Mouse (Mus musculus) midbrain, embryonic 15.5 days (tissue): Measurements from ENCODE around the gene Pgam2. TPM values are rescaled to one million over a fixed set of nuclear protein-coding genes. Genes with fewer than 3 reads are reported as not detected.

Experiments
- ATAC-seq: fragments of 200-750 bp; cut with Nextera tagmentation; replicated peaks from 2 replicates; pipeline ENCODE4 v1.8.0; 2017; ENCODE audit warnings: moderate TSS enrichment
- H3K27ac ChIP-seq: fragments of 300-500 bp; sonication (generic); 2 replicates; pipeline ENCODE4 v1.5.1; 2015; ENCODE audit warnings: mild to moderate bottlenecking, inconsistent platforms
- H3K27me3 ChIP-seq: fragments of 300-500 bp; sonication (generic); replicated peaks from 2 replicates; pipeline ENCODE4 v1.6.1; 2015; ENCODE audit warnings: inconsistent platforms
- H3K36me3 ChIP-seq: fragments of 300-500 bp; sonication (generic); replicated peaks from 2 replicates; pipeline ENCODE4 v1.6.1; 2015; ENCODE audit warnings: inconsistent platforms
- H3K4me1 ChIP-seq: fragments of 300-500 bp; sonication (generic); 2 replicates; pipeline ENCODE4 v1.6.1; 2015; ENCODE audit warnings: inconsistent platforms
- H3K4me2 ChIP-seq: fragments of 300-500 bp; sonication (generic); 2 replicates; pipeline ENCODE4 v1.6.1; 2015; ENCODE audit warnings: inconsistent platforms, mild to moderate bottlenecking, moderate library complexity
- H3K4me3 ChIP-seq: fragments of 300-500 bp; sonication (generic); 2 replicates; pipeline ENCODE4 v1.5.1; 2015; ENCODE audit warnings: mild to moderate bottlenecking, inconsistent platforms
- H3K9ac ChIP-seq: fragments of 300-500 bp; sonication (generic); 2 replicates; pipeline ENCODE4 v1.6.1; 2015; ENCODE audit warnings: mild to moderate bottlenecking, inconsistent platforms
- H3K9me3 ChIP-seq: fragments of 300-500 bp; sonication (generic); 2 replicates; pipeline ENCODE4 v1.6.1; 2016; ENCODE audit warnings: inconsistent platforms
- WGBS: fragments of 180-500 bp; shearing (Covaris S2); methylation state at CpG from one replicate; pipeline ENCODE4 v1.1.7; 2015; ENCODE audit warnings: mixed read lengths; 5-methylcytosine and 5-hydroxymethylcytosine counted together
- polyA plus RNA-seq: library from polyadenylated mRNA; unstranded; fragments of >200 nt; fragmentation: Nextera tagmentation; extraction: Ambion mirVana; gene quantifications from 2 replicates; pipeline ENCODE4 v1.2.1, GENCODE M21; 2015

Pgam2 gene
- polyA plus RNA-seq, 1 experiment from 2014 or later = 2.4 TPM

- Histone ChIP-seq H3K4me1 (no peaks in the 10 kb centered on the region; the same call in 1 of the 2 replicates), H3K27me3 (no peaks in the 10 kb centered on the region), H3K9me3 (no peaks in the 10 kb centered on the region), H3K36me3 (peaks cover 12% of the 10 kb centered on the region; the same call in 1 of the 2 replicates), H3K9ac (no peak overlapping the region), H3K4me3 (no peak overlapping the region), H3K4me2 (no peak overlapping the region), H3K27ac (no peak overlapping the region)
- 0 out of 2 replicates have a peak, but pooled peaks have one; percentile 26 for ATAC-seq
- WGBS = 79% methylated on average over 5 of the region's 5 CpGs
Observed at GRCm38 (mm10) chr11:5804174-5804573, 641 bp upstream of the Pgam2 start.

DNA sequence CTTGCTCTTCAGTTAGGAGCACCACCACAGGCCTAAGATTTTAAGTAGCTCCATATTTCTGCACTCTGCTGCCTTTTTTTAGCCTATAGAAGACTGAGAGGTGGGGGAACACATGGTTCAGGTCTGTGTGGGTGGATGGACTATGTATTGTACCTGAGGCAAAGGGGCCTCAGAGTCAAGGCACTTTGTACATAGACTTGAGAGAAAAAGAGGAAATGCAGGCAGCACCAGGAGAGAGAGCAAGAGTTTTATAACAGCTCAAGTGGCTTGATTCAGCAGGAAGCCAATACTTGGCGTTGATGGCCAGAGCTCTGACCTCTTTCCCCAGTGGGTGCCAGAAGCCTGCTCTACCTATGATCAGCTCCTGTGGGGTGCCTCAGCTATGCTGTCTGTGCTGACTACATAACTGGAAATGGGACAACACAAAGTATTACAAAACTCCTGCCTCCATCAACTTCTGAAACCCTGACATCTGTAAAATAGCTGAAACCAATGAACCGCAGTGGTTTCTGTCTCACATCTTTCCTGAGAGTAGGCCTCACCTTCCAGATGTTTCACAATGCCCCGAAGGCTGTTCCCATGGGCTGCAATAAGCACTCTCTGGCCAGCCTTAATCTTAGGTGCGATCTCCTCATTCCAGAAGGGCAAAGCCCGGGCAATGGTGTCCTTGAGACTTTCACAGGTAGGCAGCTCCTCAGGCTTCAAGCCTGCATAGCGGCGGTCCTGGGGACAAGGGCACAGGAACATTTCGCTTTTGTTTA, 896 bp downstream of the Pgam2 start:
- H3K27ac ChIP-seq = no peak overlapping the region
- no peaks in the 10 kb centered on the region for H3K9me3 ChIP-seq
- no peaks in the 10 kb centered on the region for H3K27me3 ChIP-seq
- peak; percentile 19; the same call in 1 of the 2 replicates for ATAC-seq
- H3K4me1 ChIP-seq = no peaks in the 10 kb centered on the region; the same call in 1 of the 2 replicates
- H3K36me3 ChIP-seq = peaks cover 20% of the 10 kb centered on the region; the same call in 1 of the 2 replicates
- no peak overlapping the region for H3K4me3 ChIP-seq
- no peak overlapping the region for H3K4me2 ChIP-seq
- 87% methylated on average over 8 of the region's 8 CpGs for WGBS
- H3K9ac ChIP-seq = no peak overlapping the region

DNA sequence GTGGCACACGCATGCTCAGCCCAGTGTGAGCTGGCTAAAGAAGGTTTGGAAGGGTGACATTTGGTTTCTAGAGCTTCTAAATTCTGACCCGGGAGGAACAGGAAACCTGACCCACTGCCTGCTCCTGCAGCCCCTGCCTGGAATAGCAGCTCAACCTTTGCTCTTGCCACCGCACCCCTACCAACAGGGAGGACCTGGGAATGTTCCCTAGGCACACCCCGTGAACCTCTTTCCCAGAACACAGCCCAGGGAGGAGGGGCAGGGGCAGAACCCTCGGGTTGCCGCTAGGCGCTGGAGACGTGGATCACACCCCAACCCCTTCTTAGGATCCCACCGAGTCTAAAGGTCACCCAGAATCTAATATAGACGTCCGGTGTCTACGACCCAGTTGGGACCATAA, 1.5 kb downstream of the Pgam2 start:
- Histone ChIP-seq H3K9ac (no peak overlapping the region), H3K27me3 (no peaks in the 10 kb centered on the region), H3K9me3 (no peaks in the 10 kb centered on the region), H3K36me3 (peaks cover 25% of the 10 kb centered on the region; the same call in 1 of the 2 replicates), H3K4me3 (no peak overlapping the region), H3K4me2 (no peak overlapping the region), H3K27ac (no peak overlapping the region), H3K4me1 (no peaks in the 10 kb centered on the region; the same call in 1 of the 2 replicates)
- whole genome bisulfite sequencing = 70% methylated on average over 12 of the region's 12 CpGs
- ATAC-seq = peak; percentile 46; the same call in 1 of the 2 replicates

- 93% methylated on average over 16 of the region's 16 CpGs for WGBS
- Histone ChIP-seq H3K9ac (no peak overlapping the region), H3K4me2 (no peak overlapping the region), H3K9me3 (no peaks in the 10 kb centered on the region), H3K36me3 (peaks cover 30% of the 10 kb centered on the region), H3K4me3 (no peak overlapping the region), H3K4me1 (no peaks in the 10 kb centered on the region; the same call in 1 of the 2 replicates), H3K27me3 (no peaks in the 10 kb centered on the region), H3K27ac (no peak overlapping the region)
- ATAC-seq = no peak
Observed at GRCm38 (mm10) chr11:5801511-5801910, 2.0 kb downstream of the Pgam2 start.

GRCm38 (mm10) chr11:5799621-5800490, 3.7 kb downstream of the Pgam2 start:
- Histone ChIP-seq H3K9ac (no peak overlapping the region), H3K4me1 (no peaks in the 10 kb centered on the region; the same call in 1 of the 2 replicates), H3K4me2 (no peak overlapping the region), H3K4me3 (no peak overlapping the region), H3K9me3 (no peaks in the 10 kb centered on the region), H3K27ac (no peak overlapping the region), H3K27me3 (no peaks in the 10 kb centered on the region), H3K36me3 (peaks cover 45% of the 10 kb centered on the region)
- ATAC-seq = no peak
- 89% methylated on average over 17 of the region's 17 CpGs for WGBS

GRCm38 (mm10) chr11:5797928-5798327, 5.6 kb downstream of the Pgam2 start:
- H3K4me1 ChIP-seq = no peaks in the 10 kb centered on the region
- no peak overlapping the region for H3K4me2 ChIP-seq
- WGBS = 89% methylated on average over 5 of the region's 5 CpGs
- H3K9ac ChIP-seq = no peak overlapping the region
- no peak for ATAC-seq
- no peak overlapping the region for H3K27ac ChIP-seq
- H3K36me3 ChIP-seq = peaks cover 48% of the 10 kb centered on the region
- H3K9me3 ChIP-seq = no peaks in the 10 kb centered on the region
- H3K27me3 ChIP-seq = no peaks in the 10 kb centered on the region
- no peak overlapping the region for H3K4me3 ChIP-seq

- peaks cover 51% of the 10 kb centered on the region for H3K36me3 ChIP-seq
- WGBS = 64% methylated on average over 11 of the region's 11 CpGs
- no peaks in the 10 kb centered on the region for H3K9me3 ChIP-seq
- H3K27ac ChIP-seq = no peak overlapping the region
- no peak overlapping the region for H3K4me3 ChIP-seq
- H3K4me1 ChIP-seq = no peaks in the 10 kb centered on the region
- H3K27me3 ChIP-seq = no peaks in the 10 kb centered on the region
- H3K4me2 ChIP-seq = no peak overlapping the region
- ATAC-seq = no peak
- H3K9ac ChIP-seq = no peak overlapping the region
Observed at GRCm38 (mm10) chr11:5797371-5797770, 6.2 kb downstream of the Pgam2 start.

DNA sequence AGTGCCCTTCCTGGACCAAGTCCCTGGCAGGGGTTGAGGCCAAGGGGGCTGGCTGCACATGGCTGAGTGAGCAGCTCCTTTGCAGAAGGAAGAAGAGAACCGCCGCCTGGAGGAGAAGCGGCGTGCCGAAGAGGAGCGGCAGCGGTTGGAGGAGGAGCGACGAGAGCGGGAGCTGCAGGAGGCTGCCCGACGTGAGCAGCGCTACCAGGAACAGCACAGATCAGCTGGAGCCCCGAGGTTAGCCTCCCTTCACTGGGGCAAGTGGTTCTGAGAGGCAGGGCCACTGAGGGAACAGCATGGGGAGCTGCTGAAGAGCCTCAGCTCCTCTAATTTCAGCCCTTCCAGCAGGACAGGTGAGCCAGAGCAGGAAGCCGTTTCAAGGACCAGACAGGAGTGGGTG, 6.6 kb downstream of the Pgam2 start:
- H3K4me1 ChIP-seq = no peaks in the 10 kb centered on the region
- H3K4me3 ChIP-seq = no peak overlapping the region
- no peak overlapping the region for H3K4me2 ChIP-seq
- H3K9ac ChIP-seq = no peak overlapping the region
- H3K9me3 ChIP-seq = no peaks in the 10 kb centered on the region
- peaks cover 55% of the 10 kb centered on the region for H3K36me3 ChIP-seq
- ATAC-seq = no peak
- H3K27ac ChIP-seq = no peak overlapping the region
- whole genome bisulfite sequencing = 78% methylated on average over 15 of the region's 15 CpGs
- no peaks in the 10 kb centered on the region for H3K27me3 ChIP-seq

DNA sequence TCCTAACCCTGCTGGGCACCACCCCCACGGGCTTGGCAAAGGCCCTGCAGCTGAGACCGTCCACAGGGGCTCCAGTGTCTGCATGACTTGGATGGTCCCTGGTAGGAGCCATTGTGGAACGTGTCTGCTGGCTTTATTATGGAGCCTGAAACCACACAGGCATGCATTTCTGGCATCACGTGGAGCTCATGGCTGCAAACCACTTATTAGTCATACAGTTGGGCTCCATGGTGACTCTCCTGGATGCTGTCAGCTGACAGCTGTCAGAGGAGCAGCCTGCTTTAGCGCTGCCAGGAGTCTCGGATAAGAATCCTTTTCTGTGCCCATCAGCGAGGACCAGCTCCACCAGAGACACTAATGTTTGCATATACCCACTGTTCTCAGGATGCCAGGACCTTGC, 7.8 kb downstream of the Pgam2 start:
- Histone ChIP-seq H3K9me3 (no peaks in the 10 kb centered on the region), H3K27ac (no peak overlapping the region), H3K36me3 (peaks cover 54% of the 10 kb centered on the region), H3K4me2 (no peak overlapping the region), H3K4me3 (no peak overlapping the region), H3K27me3 (no peaks in the 10 kb centered on the region), H3K9ac (no peak overlapping the region), H3K4me1 (peaks cover 4% of the 10 kb centered on the region; the same call in 1 of the 2 replicates)
- 90% methylated on average over 7 of the region's 7 CpGs for WGBS
- ATAC-seq = no peak; the same call in 1 of the 2 replicates

GRCm38 (mm10) chr11:5795290-5795689, 8.2 kb downstream of the Pgam2 start:
- Histone ChIP-seq H3K4me2 (no peak overlapping the region), H3K27me3 (no peaks in the 10 kb centered on the region), H3K36me3 (peaks cover 53% of the 10 kb centered on the region), H3K27ac (no peak overlapping the region), H3K9ac (no peak overlapping the region), H3K4me1 (peaks cover 7% of the 10 kb centered on the region; the same call in 1 of the 2 replicates), H3K4me3 (no peak overlapping the region), H3K9me3 (no peaks in the 10 kb centered on the region)
- WGBS = 91% methylated on average over 9 of the region's 9 CpGs
- no peak for ATAC-seq

GRCm38 (mm10) chr11:5790431-5790830, 13.1 kb downstream of the Pgam2 start:
- no peak overlapping the region for H3K27ac ChIP-seq
- peaks cover 30% of the 10 kb centered on the region for H3K4me1 ChIP-seq
- no peak for ATAC-seq
- H3K9ac ChIP-seq = no peak overlapping the region
- no peaks in the 10 kb centered on the region for H3K9me3 ChIP-seq
- no peak overlapping the region for H3K4me3 ChIP-seq
- H3K4me2 ChIP-seq = no peak overlapping the region
- no peaks in the 10 kb centered on the region for H3K27me3 ChIP-seq
- 100% methylated on average over 1 of the region's 1 CpGs for WGBS
- peaks cover 22% of the 10 kb centered on the region; the same call in 1 of the 2 replicates for H3K36me3 ChIP-seq

- peaks cover 30% of the 10 kb centered on the region for H3K4me1 ChIP-seq
- no peaks in the 10 kb centered on the region for H3K9me3 ChIP-seq
- no peaks in the 10 kb centered on the region for H3K27me3 ChIP-seq
- H3K36me3 ChIP-seq = peaks cover 16% of the 10 kb centered on the region; the same call in 1 of the 2 replicates
- 89% methylated on average over 3 of the region's 3 CpGs for WGBS
- H3K4me2 ChIP-seq = peak overlapping the region; percentile 83
- H3K27ac ChIP-seq = no peak overlapping the region
- peak overlapping the region; percentile 95; the same call in 1 of the 2 replicates for H3K4me3 ChIP-seq
- H3K9ac ChIP-seq = no peak overlapping the region
- ATAC-seq = no peak
Observed at GRCm38 (mm10) chr11:5789754-5790333, 13.7 kb downstream of the Pgam2 start.
